Mouse (Mus musculus) embryonic facial prominence, embryonic 15.5 days (tissue): ENCODE results near the gene Rnf123. TPM values are rescaled to one million over a fixed set of nuclear protein-coding genes. Genes with fewer than 3 reads are reported as not detected.

Experiments
- ATAC-seq: fragments of 200-750 bp; cut with Nextera tagmentation; 2 replicates; pipeline ENCODE4 v1.8.0; 2017; ENCODE audit warnings: low read depth, moderate TSS enrichment; ENCODE audit not compliant: insufficient number of reproducible peaks, low FRiP score, low TSS enrichment
- H3K27ac ChIP-seq: fragments of 300-500 bp; sonication (generic); replicated peaks from 2 replicates; pipeline ENCODE4 v1.5.1; 2015; ENCODE audit warnings: mild to moderate bottlenecking, inconsistent platforms
- H3K27me3 ChIP-seq: fragments of 300-500 bp; sonication (generic); 2 replicates; pipeline ENCODE4 v1.6.1; 2015; ENCODE audit warnings: inconsistent platforms
- H3K36me3 ChIP-seq: fragments of 300-500 bp; sonication (generic); 2 replicates; pipeline ENCODE4 v1.6.1; 2015; ENCODE audit warnings: mild to moderate bottlenecking, inconsistent platforms
- H3K4me1 ChIP-seq: fragments of 300-500 bp; sonication (generic); 2 replicates; pipeline ENCODE4 v1.6.1; 2015; ENCODE audit warnings: inconsistent platforms
- H3K4me2 ChIP-seq: fragments of 300-500 bp; sonication (generic); replicated peaks from 2 replicates; pipeline ENCODE4 v1.6.1; 2015; ENCODE audit warnings: mild to moderate bottlenecking, inconsistent platforms
- H3K4me3 ChIP-seq: fragments of 300-500 bp; sonication (generic); replicated peaks from 2 replicates; pipeline ENCODE4 v1.5.1; 2015; ENCODE audit warnings: mild to moderate bottlenecking, inconsistent platforms
- H3K9ac ChIP-seq: fragments of 300-500 bp; sonication (generic); 2 replicates; pipeline ENCODE4 v1.6.1; 2015; ENCODE audit warnings: inconsistent platforms
- H3K9me3 ChIP-seq: fragments of 300-500 bp; sonication (generic); replicated peaks from 2 replicates; pipeline ENCODE4 v1.6.1; 2016; ENCODE audit warnings: inconsistent platforms
- WGBS: fragments of 180-500 bp; shearing (Covaris S2); methylation state at CpG from one replicate; pipeline ENCODE4 v1.1.7; 2015; 5-methylcytosine and 5-hydroxymethylcytosine counted together
- polyA plus RNA-seq: library from polyadenylated mRNA; unstranded; fragments of >200 nt; fragmentation: Nextera tagmentation; extraction: Ambion mirVana; gene quantifications from 2 replicates; pipeline ENCODE4 v1.2.1, GENCODE M21; 2015

Rnf123 gene
- polyA plus RNA-seq, 1 experiment from 2014 or later, result 34.9 TPM

- WGBS, result 92% methylated on average over 15 of the region's 15 CpGs
- Histone ChIP-seq H3K4me1 (peaks cover 36% of the 10 kb centered on the region), H3K36me3 (peaks cover 55% of the 10 kb centered on the region)
Measured at GRCm38 (mm10) chr9:108051184-108051930, 31.8 kb downstream of the Rnf123 start.

GRCm38 (mm10) chr9:108049561-108050251 is 33.4 kb downstream of the Rnf123 start:
- 39% methylated on average over 15 of the region's 15 CpGs for WGBS
- H3K4me1 ChIP-seq, result peaks cover 36% of the 10 kb centered on the region
- no peak for ATAC-seq
- H3K4me3 ChIP-seq, result peak overlapping the region; percentile 84
- H3K9ac ChIP-seq, result peak overlapping the region; percentile 78
- H3K36me3 ChIP-seq, result peaks cover 56% of the 10 kb centered on the region
- peak overlapping the region; percentile 80 for H3K27ac ChIP-seq
- H3K27me3 ChIP-seq, result no peaks in the 10 kb centered on the region
- peak overlapping the region; percentile 83 for H3K4me2 ChIP-seq
- H3K9me3 ChIP-seq, result no peaks in the 10 kb centered on the region

More at GRCm38 (mm10) chr9:108051184-108051930, 31.8 kb downstream of the Rnf123 start:
- no peak overlapping the region for H3K4me2 ChIP-seq
- no peak for ATAC-seq
- H3K9me3 ChIP-seq, result no peaks in the 10 kb centered on the region
- H3K27ac ChIP-seq, result no peak overlapping the region
- no peaks in the 10 kb centered on the region for H3K27me3 ChIP-seq
- H3K4me3 ChIP-seq, result no peak overlapping the region
- H3K9ac ChIP-seq, result no peak overlapping the region

GRCm38 (mm10) chr9:108049016-108049455 is 34.1 kb downstream of the Rnf123 start, which contains the start of gene Gmppb:
Gene Gmppb, plus strand, starts transcription at chr9:108049242.
- peak within 1 kb of the TSS; percentile 83 for H3K4me2 ChIP-seq
- H3K9me3 ChIP-seq, result no peaks in the 10 kb centered on the region
- H3K36me3 ChIP-seq, result peaks cover 53% of the 10 kb centered on the region
- H3K4me3 ChIP-seq, result peak within 1 kb of the TSS; percentile 84
- H3K9ac ChIP-seq, result peak within 1 kb of the TSS; percentile 78
- H3K27ac ChIP-seq, result peak within 1 kb of the TSS; percentile 80
- peaks cover 36% of the 10 kb centered on the region for H3K4me1 ChIP-seq
- no peaks in the 10 kb centered on the region for H3K27me3 ChIP-seq
- WGBS, result 0% methylated on average over 39 of the region's 39 CpGs
- peak; percentile 92 for ATAC-seq

- Histone ChIP-seq H3K36me3 (peaks cover 50% of the 10 kb centered on the region), H3K9ac (peak overlapping the region; percentile 26), H3K27me3 (no peaks in the 10 kb centered on the region), H3K4me1 (peaks cover 36% of the 10 kb centered on the region), H3K4me2 (peak overlapping the region; percentile 83), H3K27ac (peak overlapping the region; percentile 80), H3K4me3 (peak overlapping the region; percentile 84), H3K9me3 (no peaks in the 10 kb centered on the region)
- WGBS, result under 1% methylated on average over 19 of the region's 19 CpGs
- no peak; the same call in 1 of the 2 replicates for ATAC-seq
Measured at GRCm38 (mm10) chr9:108048566-108048955, 34.6 kb downstream of the Rnf123 start.

- ATAC-seq, result no peak
- Histone ChIP-seq H3K27me3 (no peaks in the 10 kb centered on the region), H3K4me2 (peak overlapping the region; percentile 83), H3K27ac (peak overlapping the region; percentile 80), H3K9ac (peak overlapping the region; percentile 26; the same call in 1 of the 2 replicates), H3K9me3 (no peaks in the 10 kb centered on the region), H3K36me3 (peaks cover 56% of the 10 kb centered on the region), H3K4me1 (peaks cover 29% of the 10 kb centered on the region), H3K4me3 (peak overlapping the region; percentile 84)
- WGBS, result 45% methylated on average over 17 of the region's 17 CpGs
Measured at GRCm38 (mm10) chr9:108047601-108048565, 35.3 kb downstream of the Rnf123 start.

- no peak for ATAC-seq
- Histone ChIP-seq H3K27ac (no peak overlapping the region), H3K4me2 (no peak overlapping the region), H3K4me1 (peaks cover 23% of the 10 kb centered on the region), H3K9me3 (no peaks in the 10 kb centered on the region), H3K9ac (no peak overlapping the region), H3K27me3 (no peaks in the 10 kb centered on the region), H3K36me3 (peaks cover 64% of the 10 kb centered on the region), H3K4me3 (no peak overlapping the region)
- 88% methylated on average over 4 of the region's 4 CpGs for WGBS
Measured at GRCm38 (mm10) chr9:108046582-108046981, 36.6 kb downstream of the Rnf123 start.

- peaks cover 17% of the 10 kb centered on the region for H3K4me1 ChIP-seq
- no peak overlapping the region for H3K4me3 ChIP-seq
- no peaks in the 10 kb centered on the region for H3K9me3 ChIP-seq
- no peaks in the 10 kb centered on the region for H3K27me3 ChIP-seq
- peaks cover 66% of the 10 kb centered on the region for H3K36me3 ChIP-seq
- 96% methylated on average over 8 of the region's 8 CpGs for WGBS
- no peak for ATAC-seq
- H3K4me2 ChIP-seq, result no peak overlapping the region
- H3K27ac ChIP-seq, result no peak overlapping the region
- H3K9ac ChIP-seq, result no peak overlapping the region
Measured at GRCm38 (mm10) chr9:108044751-108045492, 38.2 kb downstream of the Rnf123 start.

GRCm38 (mm10) chr9:108035331-108036156 is 47.6 kb downstream of the Rnf123 start:
- H3K9me3 ChIP-seq, result no peaks in the 10 kb centered on the region
- no peak overlapping the region for H3K4me2 ChIP-seq
- WGBS, result 92% methylated on average over 2 of the region's 2 CpGs
- H3K27me3 ChIP-seq, result no peaks in the 10 kb centered on the region
- ATAC-seq, result no peak; the same call in 1 of the 2 replicates
- H3K27ac ChIP-seq, result no peak overlapping the region
- peaks cover 55% of the 10 kb centered on the region for H3K36me3 ChIP-seq
- H3K9ac ChIP-seq, result no peak overlapping the region
- H3K4me3 ChIP-seq, result no peak overlapping the region
- H3K4me1 ChIP-seq, result no peaks in the 10 kb centered on the region

- no peak for ATAC-seq
- Histone ChIP-seq H3K27ac (no peak overlapping the region), H3K4me1 (no peaks in the 10 kb centered on the region), H3K36me3 (peaks cover 49% of the 10 kb centered on the region), H3K9me3 (no peaks in the 10 kb centered on the region), H3K27me3 (no peaks in the 10 kb centered on the region), H3K9ac (no peak overlapping the region), H3K4me3 (no peak overlapping the region), H3K4me2 (no peak overlapping the region)
- 89% methylated on average over 5 of the region's 5 CpGs for WGBS
Measured at GRCm38 (mm10) chr9:108032126-108032525, 51.0 kb downstream of the Rnf123 start.

GRCm38 (mm10) chr9:108027867-108028266 is 55.3 kb downstream of the Rnf123 start:
- Histone ChIP-seq H3K9ac (no peak overlapping the region), H3K27ac (no peak overlapping the region), H3K27me3 (no peaks in the 10 kb centered on the region), H3K9me3 (no peaks in the 10 kb centered on the region), H3K4me1 (no peaks in the 10 kb centered on the region), H3K36me3 (peaks cover 56% of the 10 kb centered on the region), H3K4me3 (no peak overlapping the region), H3K4me2 (no peak overlapping the region)
- no peak for ATAC-seq
- WGBS, result 96% methylated on average over 3 of the region's 3 CpGs
